Mouse (Mus musculus): ENCODE measurements around the gene Nptx2.

Nptx2 gene

DNA sequence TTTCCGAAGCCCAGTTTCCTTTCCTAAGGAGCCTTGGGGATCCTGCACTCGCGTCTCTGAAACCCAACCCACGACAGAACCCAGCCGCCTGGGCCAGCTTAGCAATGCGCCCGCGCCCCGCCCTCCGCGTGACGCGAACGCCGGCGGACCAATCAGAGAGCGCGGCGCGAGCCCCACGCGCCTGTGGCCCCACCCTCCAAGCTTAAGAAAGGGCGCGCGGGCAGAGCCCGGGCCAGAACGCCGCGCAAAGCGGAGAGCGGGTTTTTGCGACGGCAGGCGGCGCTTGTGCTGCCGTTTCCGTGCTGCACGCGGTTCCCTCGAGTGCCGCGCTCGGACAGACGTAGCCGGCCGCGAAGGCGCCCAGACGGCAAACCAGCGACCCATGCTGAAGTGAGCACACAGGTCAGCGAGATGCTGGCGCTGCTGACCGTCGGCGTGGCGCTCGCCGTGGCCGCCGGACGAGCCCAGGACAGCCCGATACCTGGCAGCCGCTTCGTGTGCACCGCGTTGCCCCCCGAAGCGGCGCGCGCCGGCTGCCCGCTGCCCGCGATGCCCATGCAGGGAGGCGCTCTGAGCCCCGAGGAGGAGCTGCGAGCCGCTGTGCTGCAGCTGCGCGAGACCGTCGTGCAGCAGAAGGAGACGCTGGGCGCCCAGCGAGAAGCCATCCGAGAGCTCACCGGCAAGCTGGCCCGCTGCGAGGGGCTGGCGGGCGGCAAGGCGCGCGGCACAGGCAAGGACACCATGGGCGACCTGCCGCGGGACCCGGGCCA lies at the start of gene Nptx2:
TSS of gene Nptx2 (plus strand) at position 250 of the 770 bp plus-strand sequence.
- no peak for DNase-seq (ENCODE audit: low read depth)

- no peak for DNase-seq (ENCODE audit: low read depth)
These were observed 49.2 kb upstream of the Nptx2 start for GRCm38 (mm10) chr5:144496481-144496880.

DNA sequence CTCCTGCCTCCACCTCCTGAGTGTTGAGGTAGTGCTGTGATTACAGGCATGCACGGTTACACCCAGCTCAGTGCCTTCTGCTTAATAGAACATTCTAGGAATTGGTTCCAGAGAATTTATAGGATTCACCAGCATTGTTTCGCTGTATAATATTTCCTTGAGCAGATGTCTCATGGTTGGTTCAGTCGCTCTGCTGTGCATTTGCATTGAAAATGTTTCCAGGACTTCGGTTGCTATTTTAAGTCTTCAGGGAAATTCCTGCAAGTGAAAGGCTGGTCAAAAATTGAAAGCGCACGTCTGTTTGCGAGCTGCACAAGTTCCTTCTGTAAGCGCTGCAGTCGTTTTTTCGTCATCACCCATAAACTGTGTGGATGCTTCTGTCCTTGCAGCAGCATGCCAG lies 41.5 kb upstream of the Nptx2 start:
- no peak for DNase-seq (ENCODE audit: low read depth)

GRCm38 (mm10) chr5:144505731-144506130 lies 40.0 kb upstream of the Nptx2 start:
- no peak for DNase-seq (ENCODE audit: low read depth)

DNA sequence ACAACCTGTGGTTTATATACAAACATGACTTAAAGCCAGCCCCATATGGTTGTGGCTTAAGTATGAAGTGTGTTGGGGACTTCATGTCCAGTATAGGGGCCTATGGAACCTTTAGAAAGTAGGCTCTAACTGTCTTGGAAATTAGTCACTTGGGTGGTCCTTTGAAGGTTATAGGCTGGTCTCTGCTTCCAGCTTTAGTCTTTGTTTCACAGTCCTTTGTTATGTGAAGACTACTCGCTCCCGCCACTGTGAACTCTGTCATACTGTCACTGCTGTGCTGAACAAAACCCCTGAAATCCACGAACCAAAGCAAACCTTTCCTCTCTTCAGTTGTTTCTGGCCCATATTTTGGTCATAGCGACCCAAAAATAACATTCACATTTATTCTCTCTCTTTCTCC lies 39.5 kb upstream of the Nptx2 start:
- no peak for DNase-seq (ENCODE audit: low read depth)

DNA sequence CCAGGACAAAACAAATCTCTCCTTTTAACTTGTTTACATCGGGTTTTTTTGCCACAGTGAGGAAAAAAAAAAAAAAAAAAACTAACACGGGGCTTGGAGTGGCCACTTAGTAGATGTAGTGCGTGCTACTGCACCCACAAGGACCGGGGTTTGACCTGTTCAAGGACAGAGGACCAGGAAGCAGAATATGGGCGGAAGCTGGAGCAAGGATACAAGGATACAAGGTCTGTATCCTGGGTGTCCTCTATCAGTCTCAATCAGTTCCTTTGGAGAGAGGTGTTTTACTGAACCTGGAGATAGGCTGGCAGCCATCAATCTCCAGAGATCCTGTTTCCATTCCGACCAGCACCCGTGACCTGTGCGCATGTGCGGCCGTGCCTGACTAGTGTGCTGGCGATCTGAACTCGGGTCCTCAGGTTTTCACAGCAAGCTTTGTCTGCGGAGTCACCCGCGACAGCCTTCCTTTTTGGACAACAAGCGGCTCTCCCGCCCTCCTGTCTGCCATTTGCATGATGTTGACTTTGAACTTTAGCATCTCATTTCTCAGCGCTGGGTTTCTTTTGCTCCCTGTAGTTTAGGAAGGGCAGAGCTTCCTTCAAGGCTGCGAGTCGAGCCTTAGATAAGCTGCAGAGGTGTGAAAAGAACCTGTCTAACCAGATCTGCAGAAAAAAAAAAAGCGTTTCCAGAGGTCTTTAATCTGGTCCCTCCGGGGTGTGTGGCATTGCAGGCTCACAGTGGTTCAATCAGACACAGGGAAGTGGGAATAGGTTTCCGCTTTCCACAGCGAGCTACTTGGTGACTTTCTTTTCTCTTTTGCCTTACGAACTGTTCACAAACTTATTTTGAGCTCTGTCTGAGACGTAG lies 38.8 kb upstream of the Nptx2 start:
- DNase-seq (ENCODE audit: low read depth) = no peak

GRCm38 (mm10) chr5:144509431-144509830 lies 36.3 kb upstream of the Nptx2 start:
- DNase-seq (ENCODE audit: low read depth) = no peak

DNA sequence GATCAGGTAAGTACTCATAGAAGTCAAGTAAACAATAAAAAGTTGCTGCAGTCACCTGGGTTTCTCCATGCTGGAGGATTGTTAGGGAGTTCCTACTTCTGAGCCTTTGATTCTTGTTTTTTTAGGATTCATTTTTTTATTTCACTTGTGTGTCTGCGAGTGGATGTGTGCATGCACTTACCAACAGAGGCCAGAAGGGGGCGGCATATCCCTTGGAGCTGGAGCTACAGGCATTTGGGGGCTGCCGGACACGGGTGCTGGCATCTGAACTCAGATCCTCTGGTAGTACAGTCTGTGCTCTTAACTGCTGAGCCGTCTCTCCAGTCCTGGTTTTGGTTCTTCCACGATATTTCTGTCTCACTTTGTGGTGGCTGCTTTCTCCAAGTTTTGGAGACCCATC lies 31.0 kb upstream of the Nptx2 start:
- peak; percentile 25 for DNase-seq (ENCODE audit: low read depth)

DNA sequence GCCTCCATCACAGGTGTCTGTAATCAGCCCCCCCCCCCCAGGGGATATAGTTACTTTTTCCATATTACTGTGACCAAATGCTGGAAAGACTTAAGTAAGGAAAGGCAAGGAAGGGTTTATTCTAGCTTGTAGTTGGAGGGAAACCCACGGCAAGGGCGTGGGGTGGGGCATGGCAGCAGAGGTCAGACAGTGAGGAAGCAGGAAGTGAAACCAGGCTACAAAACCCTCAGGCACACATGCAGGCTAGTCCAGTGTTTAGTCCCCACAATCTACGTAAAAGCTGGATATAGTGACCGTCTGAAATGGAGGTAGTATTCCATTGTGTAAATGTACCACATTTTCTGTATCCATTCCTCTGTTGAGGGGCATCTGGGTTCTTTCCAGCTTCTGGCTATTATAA lies 30.5 kb upstream of the Nptx2 start:
- no peak for DNase-seq (ENCODE audit: low read depth)

DNA sequence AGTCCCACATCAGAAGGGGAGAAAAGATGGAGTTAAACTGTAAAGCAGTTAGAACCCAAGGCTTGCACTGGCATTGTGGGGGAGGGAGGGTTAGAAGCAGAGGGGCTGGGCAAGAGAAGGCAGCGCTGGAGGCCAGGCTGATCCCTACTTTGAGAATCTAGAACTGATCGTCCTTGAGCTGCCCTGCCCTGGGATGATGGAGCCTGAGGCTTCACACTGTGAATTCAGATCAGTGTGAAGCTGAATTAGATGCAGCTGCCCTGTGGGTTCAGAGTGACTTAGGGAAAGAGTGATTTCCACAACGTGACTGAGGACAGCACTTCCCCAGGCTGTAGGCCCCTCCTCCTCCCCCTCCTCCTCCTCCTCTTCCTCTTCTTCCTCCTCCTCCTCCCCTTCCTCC lies 25.6 kb upstream of the Nptx2 start:
- DNase-seq (ENCODE audit: low read depth) = no peak

DNA sequence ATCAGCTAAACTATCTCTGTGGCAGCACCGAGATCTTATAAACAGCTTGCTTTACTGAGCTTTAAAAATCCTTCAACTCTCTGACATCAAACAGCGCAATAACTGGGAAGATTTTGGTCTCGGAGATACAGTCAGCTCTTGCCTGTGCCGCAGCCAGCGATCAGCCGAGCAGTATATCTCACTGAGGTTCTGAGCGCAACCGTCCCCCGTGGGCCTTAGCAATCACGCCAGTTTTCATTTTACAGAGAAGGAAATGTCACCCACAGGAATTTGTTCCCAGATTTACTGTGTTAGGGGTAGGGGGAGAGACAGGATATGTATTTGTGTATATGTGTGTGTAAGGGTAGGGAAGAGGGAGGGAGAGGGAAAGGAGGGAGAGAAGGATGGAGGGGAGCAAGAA lies 20.9 kb upstream of the Nptx2 start:
- DNase-seq (ENCODE audit: low read depth) = no peak

DNA sequence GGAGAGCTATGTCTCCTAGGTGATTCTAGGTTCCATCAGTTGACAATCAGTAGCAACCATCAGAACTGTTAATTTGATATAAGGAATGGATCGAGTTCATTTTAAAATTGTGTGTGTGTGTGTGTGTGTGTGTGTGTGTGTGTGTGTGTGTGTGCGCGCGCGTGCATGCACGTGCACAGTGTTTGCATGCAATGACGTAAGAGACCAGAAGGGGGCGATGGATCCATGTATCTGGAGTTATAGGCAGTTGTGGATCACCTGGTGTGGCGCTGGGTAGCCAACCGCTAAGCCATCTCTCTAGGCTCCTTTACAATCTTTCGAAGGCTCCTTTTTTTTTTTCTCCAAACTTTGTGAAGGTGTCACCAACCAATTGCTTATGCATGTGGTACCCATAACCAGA lies 16.6 kb upstream of the Nptx2 start:
- DNase-seq (ENCODE audit: low read depth) = no peak

- peak; percentile 2 for DNase-seq (ENCODE audit: low read depth)
These were observed 2.9 kb upstream of the Nptx2 start for GRCm38 (mm10) chr5:144542711-144543308.

GRCm38 (mm10) chr5:144546423-144546995 lies 807 bp downstream of the Nptx2 start:
- no peak for DNase-seq (ENCODE audit: low read depth)

DNA sequence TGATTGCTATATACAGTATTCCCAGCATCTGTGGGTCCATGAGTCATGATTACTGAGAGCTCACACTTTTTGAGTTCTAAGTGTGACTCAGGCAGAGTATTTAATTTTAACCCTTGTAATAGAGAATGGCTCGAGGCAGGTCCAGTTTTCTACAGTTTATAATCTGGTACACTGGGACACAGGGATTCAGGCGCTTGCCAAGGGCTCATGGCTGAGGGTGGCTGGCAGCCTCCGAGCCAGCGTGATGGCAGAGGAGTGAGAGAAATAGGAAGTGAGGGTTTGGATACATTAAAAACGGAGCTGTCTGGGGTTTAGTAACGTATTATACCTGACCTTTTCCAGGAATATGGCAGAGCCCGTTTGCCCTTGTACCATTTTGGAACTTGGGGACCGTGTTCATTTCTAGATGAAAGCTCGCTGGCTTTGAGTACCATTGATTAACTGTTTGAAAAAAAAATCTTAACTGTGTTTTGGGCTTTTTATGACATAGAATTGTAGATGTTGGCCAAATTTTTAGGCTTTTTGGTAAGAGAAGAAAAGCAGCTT lies 1.7 kb downstream of the Nptx2 start:
- no peak for DNase-seq (ENCODE audit: low read depth)

- DNase-seq (ENCODE audit: low read depth) = no peak
These were observed 2.5 kb downstream of the Nptx2 start for GRCm38 (mm10) chr5:144548079-144548631.

- no peak for DNase-seq (ENCODE audit: low read depth)
These were observed 4.3 kb downstream of the Nptx2 start for GRCm38 (mm10) chr5:144550003-144550402.

- no peak for DNase-seq (ENCODE audit: low read depth)
These were observed 5.0 kb downstream of the Nptx2 start for GRCm38 (mm10) chr5:144550622-144551137.

GRCm38 (mm10) chr5:144556710-144557109 lies 11.0 kb downstream of the Nptx2 start:
- DNase-seq (ENCODE audit: low read depth) = no peak

DNA sequence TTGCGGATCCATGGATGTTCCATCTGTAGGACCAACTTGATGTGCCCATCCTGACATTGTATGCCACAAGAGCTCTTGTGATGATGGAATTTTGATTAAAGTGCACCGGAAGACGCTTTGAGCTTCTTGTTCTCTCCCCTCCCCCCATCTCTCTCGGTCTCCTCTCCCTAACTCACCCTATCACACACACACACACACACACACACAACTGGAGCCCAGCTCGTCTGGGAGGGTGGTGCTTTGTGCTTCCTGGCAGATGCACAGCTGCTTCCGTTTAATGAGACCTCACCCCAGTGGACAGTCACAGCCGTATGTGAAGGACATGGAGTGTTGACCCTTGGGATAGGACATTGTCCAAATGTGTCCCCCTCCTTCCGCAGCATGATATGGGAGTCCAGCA lies 11.7 kb downstream of the Nptx2 start:
- DNase-seq (ENCODE audit: low read depth) = no peak

GRCm38 (mm10) chr5:144558481-144558880 lies 12.8 kb downstream of the Nptx2 start:
- no peak for DNase-seq (ENCODE audit: low read depth)

DNA sequence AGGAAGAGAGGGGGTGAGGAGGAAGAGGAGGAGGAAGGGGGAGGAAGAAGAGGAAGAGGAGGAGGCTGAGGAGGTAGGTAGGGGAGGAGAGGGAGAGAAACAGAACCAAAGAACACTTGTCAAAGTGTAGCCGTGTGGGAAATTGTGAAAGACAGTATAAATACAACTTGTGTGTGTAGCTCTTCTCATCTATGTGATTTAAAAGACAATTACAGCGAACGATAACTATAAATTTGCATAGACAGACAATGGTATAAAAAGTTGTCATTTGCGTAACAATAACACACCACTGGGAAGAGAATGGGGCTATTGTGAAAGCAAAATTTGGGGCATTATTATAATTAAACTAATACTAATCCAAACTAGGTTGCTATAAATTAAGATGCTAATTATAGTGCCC lies 20.0 kb downstream of the Nptx2 start:
- DNase-seq (ENCODE audit: low read depth) = no peak

Data from 416B (cell line).